In genomic region chr1:74485792-74486191, GRCm38 (mm10) we compare ENCODE assay signal across 21 mouse cellular contexts. TPM values are rescaled to one million over a fixed set of nuclear protein-coding genes. Genes with fewer than 3 reads are reported as not detected.
DNase-seq lines count a peak whose midpoint lies in the region; ATAC-seq lines count a peak whose summit lies in the region.
"Had no signal": no experiment of that assay in that cellular context is flagged by ENCODE, and none has a peak within 500 bp of the region (broad histone marks: within the 10 kb centered on the region; RNA-seq: fewer than 3 reads in every experiment).

No protein-coding gene starts in this region.

- no peaks in the 10 kb centered on the region for H3K4me1 ChIP-seq in forebrain, embryonic 15.5 days
- H3K4me1 ChIP-seq: embryonic facial prominence, embryonic 13.5 days; embryonic facial prominence, embryonic 15.5 days; forebrain, embryonic 10.5 days; forebrain, embryonic 12.5 days had no signal

- H3K4me2 ChIP-seq in forebrain, embryonic 15.5 days (replicated peaks), result no peak overlapping the region
- H3K4me2 ChIP-seq: embryonic facial prominence, embryonic 13.5 days; embryonic facial prominence, embryonic 15.5 days; forebrain, embryonic 12.5 days had no signal

- no peak overlapping the region for H3K27ac ChIP-seq in forebrain, embryonic 15.5 days (replicated peaks)
- H3K27ac ChIP-seq: embryonic facial prominence, embryonic 13.5 days; embryonic facial prominence, embryonic 15.5 days; forebrain, embryonic 10.5 days; forebrain, embryonic 12.5 days had no signal

- H3K4me3 ChIP-seq in forebrain, embryonic 15.5 days, result no peak overlapping the region
- H3K4me3 ChIP-seq: embryonic facial prominence, embryonic 13.5 days; embryonic facial prominence, embryonic 15.5 days; erythroblast, embryonic 14.5 days; forebrain, embryonic 10.5 days; forebrain, embryonic 12.5 days had no signal

- peak; percentile 23 for DNase-seq in 3T3-L1 (ENCODE audit: low read depth, low spot score)
- peak; percentile 51 for DNase-seq in 416B (ENCODE audit: low read depth)
- peak; percentile 27 for DNase-seq in NIH3T3 (ENCODE audit: low read depth)
- no peak for DNase-seq in cerebellum, postnatal 4 days (ENCODE audit: low spot score in 2 of 2)
- DNase-seq in right cerebral cortex, adult 2 months (ENCODE audit: low spot score in 2 of 2), result no peak
- DNase-seq: adrenal gland, adult 2 months; adrenal gland, postnatal 10 days; adrenal gland, postnatal 25 days; cerebellum, adult 11-12 months; cerebellum, adult 2 months; cerebellum, adult 9-10 months; cerebellum, postnatal 10 days; cerebellum, postnatal 25 days; embryo, embryonic 11 days had no signal

- peaks cover 81% of the 10 kb centered on the region for H3K36me3 ChIP-seq in forebrain, embryonic 15.5 days

- ATAC-seq in forebrain, embryonic 15.5 days (replicated peaks), result no peak
- ATAC-seq: forebrain, embryonic 14.5 days had no signal

- no peaks in the 10 kb centered on the region for H3K9me3 ChIP-seq in forebrain, embryonic 15.5 days
- H3K9me3 ChIP-seq: embryonic facial prominence, embryonic 13.5 days; embryonic facial prominence, embryonic 15.5 days; forebrain, embryonic 10.5 days; forebrain, embryonic 12.5 days had no signal

- no peak overlapping the region for H3K9ac ChIP-seq in forebrain, embryonic 15.5 days (replicated peaks)
- H3K9ac ChIP-seq: embryonic facial prominence, embryonic 13.5 days; embryonic facial prominence, embryonic 15.5 days; forebrain, embryonic 12.5 days had no signal

- H3K27me3 ChIP-seq in forebrain, embryonic 15.5 days, result no peaks in the 10 kb centered on the region
- H3K27me3 ChIP-seq: embryonic facial prominence, embryonic 13.5 days; embryonic facial prominence, embryonic 15.5 days; forebrain, embryonic 12.5 days had no signal

- WGBS in forebrain, embryonic 15.5 days, result 93% methylated on average over 5 of the region's 5 CpGs

RNA-seq across cellular contexts. Expression of gene Cnot9, which starts 20.1 kb away (rescaled TPM):
- 53.8 and 56.2 TPM in 2 replicates for polyA plus RNA-seq in forebrain, embryonic 15.5 days (2015; fragmentation: Nextera tagmentation; extraction: Ambion mirVana)

RNA-seq across cellular contexts. Expression of gene Plcd4, which starts 56.9 kb away (rescaled TPM):
- 3.4 and 5.3 TPM in 2 replicates for polyA plus RNA-seq in forebrain, embryonic 15.5 days (2015; fragmentation: Nextera tagmentation; extraction: Ambion mirVana)
- polyA plus RNA-seq: erythroblast, embryonic 14.5 days had no signal

RNA-seq across cellular contexts. Expression of gene Usp37, which starts 58.3 kb away (rescaled TPM):
- polyA plus RNA-seq in forebrain, embryonic 15.5 days (2015; fragmentation: Nextera tagmentation; extraction: Ambion mirVana), result 32.2 and 33.0 TPM in 2 replicates

Comparison
In these comparisons a context has a peak if more than half of its experiments do, and no peak if none do; other contexts are left out.
1. DNase-seq: peak in 3T3-L1 (single experiment), 416B (single experiment) and NIH3T3 (single experiment); none in cerebellum, postnatal 4 days (0 of 2) and right cerebral cortex, adult 2 months (0 of 2).